Mouse (Mus musculus) heart, adult 2 months (tissue): Measurements from ENCODE around the gene Rhoc. TPM values are rescaled to one million over a fixed set of nuclear protein-coding genes. Genes with fewer than 3 reads are reported as not detected.

Experiments used
- DNase-seq, 2 experiments: peaks; one replicate each; pipeline ENCODE4 v3.0.0; 2021
- H3K27ac ChIP-seq: fragments of 200-600 bp; 2 replicates; pipeline ENCODE4 v1.8.1; 2022
- H3K27me3 ChIP-seq: fragments of 200-500 bp; 2 replicates; pipeline ENCODE4 v1.6.1; 2012; ENCODE audit warnings: mild to moderate bottlenecking, low read length, inconsistent platforms, mixed read lengths; ENCODE audit not compliant: control insufficient read depth, insufficient read depth
- H3K36me3 ChIP-seq: fragments of 200-500 bp; 2 replicates; pipeline ENCODE4 v1.6.1; 2012; ENCODE audit warnings: low read length, inconsistent platforms; ENCODE audit not compliant: control insufficient read depth, insufficient read depth
- H3K4me1 ChIP-seq: fragments of 200-500 bp; 2 replicates; pipeline ENCODE4 v1.6.1; 2011; ENCODE audit warnings: low read length; ENCODE audit not compliant: control insufficient read depth, insufficient read depth
- H3K4me3 ChIP-seq: fragments of 200-600 bp; 2 replicates; pipeline ENCODE4 v1.8.1; 2022
- H3K79me2 ChIP-seq: fragments of 200-500 bp; replicated peaks from 2 replicates; pipeline ENCODE4 v1.6.1; 2012; ENCODE audit warnings: mild to moderate bottlenecking, inconsistent platforms, low read length, moderate library complexity, mixed read lengths; ENCODE audit not compliant: control insufficient read depth, insufficient read depth
- H3K9ac ChIP-seq: fragments of 200-500 bp; 2 replicates; pipeline ENCODE4 v1.6.1; 2012; ENCODE audit warnings: low read depth, mild to moderate bottlenecking, control low read depth, inconsistent platforms, low read length, mixed read lengths
- CTCF ChIP-seq: fragments of 200-600 bp; IDR thresholded peaks from 2 replicates; pipeline ENCODE4 v1.8.1; 2022; ENCODE audit warnings: antibody characterized with exemption, mild to moderate bottlenecking, moderate library complexity
- EP300 ChIP-seq: fragments of 200-500 bp; IDR thresholded peaks from 2 replicates; pipeline ENCODE4 v1.6.1; 2011; ENCODE audit warnings: low read depth, low read length, control low read depth; ENCODE audit not compliant: insufficient read depth
- POLR2A ChIP-seq: fragments of 200-500 bp; IDR thresholded peaks from 2 replicates; pipeline ENCODE4 v1.6.1; 2011; ENCODE audit warnings: mild to moderate bottlenecking, low read depth, low read length, control low read depth; ENCODE audit not compliant: insufficient read depth
- WGBS: fragments of 180-500 bp; shearing (Covaris S2); methylation state at CpG from one replicate; pipeline ENCODE4 v1.1.7; 2018; 5-methylcytosine and 5-hydroxymethylcytosine counted together
- intact Hi-C: fragments of 180-260 bp; cut with DNase I; formaldehyde crosslinking; loops from one replicate; pipeline ENCODE4 v1.15.1; 2025
- polyA plus RNA-seq: library from polyadenylated mRNA; depleted of rRNA; stranded (reverse); fragments of >200 nt; gene quantifications from 2 replicates; pipeline ENCODE4 v1.2.3, GENCODE M21; 2012
- total RNA-seq, 2 experiments: library from RNA; stranded (reverse); gene quantifications; 2 replicates each; pipeline ENCODE4 v1.2.3; 2021

Rhoc gene
- total and polyA plus RNA-seq, 3 experiments = 83.8 to 89.9 (median 85.3) TPM

- H3K79me2 ChIP-seq = no peaks in the 10 kb centered on the region; the same call in 1 of the 2 replicates
- H3K4me1 ChIP-seq = peaks cover 1% of the 10 kb centered on the region
- no peak overlapping the region for H3K4me3 ChIP-seq
- H3K36me3 ChIP-seq = peaks cover 9% of the 10 kb centered on the region
- no peaks in the 10 kb centered on the region for H3K27me3 ChIP-seq
- TF ChIP-seq EP300 (no peak), POLR2A (no peak), CTCF (no peak)
- H3K9ac ChIP-seq = no peak overlapping the region
- intact Hi-C loops = no loop called here
- no peak for DNase-seq
- H3K27ac ChIP-seq = no peak overlapping the region
- WGBS = 93% methylated on average over 1 of the region's 1 CpGs
These were observed 26.6 kb downstream of the Rhoc start for GRCm38 (mm10) chr3:104814746-104815145.

GRCm38 (mm10) chr3:104815346-104815745 lies 27.2 kb downstream of the Rhoc start:
- Histone ChIP-seq H3K4me3 (no peak overlapping the region), H3K36me3 (peaks cover 11% of the 10 kb centered on the region), H3K4me1 (peaks cover 1% of the 10 kb centered on the region), H3K79me2 (no peaks in the 10 kb centered on the region; the same call in 1 of the 2 replicates), H3K27ac (no peak overlapping the region), H3K27me3 (no peaks in the 10 kb centered on the region), H3K9ac (no peak overlapping the region)
- DNase-seq = no peak
- intact Hi-C loops = no loop called here
- WGBS = 88% methylated on average over 2 of the region's 2 CpGs
- TF ChIP-seq CTCF = no peak
- TF ChIP-seq EP300 = no peak
- TF ChIP-seq POLR2A = no peak

GRCm38 (mm10) chr3:104816130-104816529 lies 28.0 kb downstream of the Rhoc start:
- 86% methylated on average over 7 of the region's 7 CpGs for WGBS
- Histone ChIP-seq H3K79me2 (no peaks in the 10 kb centered on the region; the same call in 1 of the 2 replicates), H3K4me1 (peaks cover 1% of the 10 kb centered on the region), H3K27ac (no peak overlapping the region), H3K27me3 (no peaks in the 10 kb centered on the region), H3K9ac (no peak overlapping the region), H3K36me3 (peaks cover 11% of the 10 kb centered on the region), H3K4me3 (no peak overlapping the region)
- intact Hi-C loops = loop anchor here (2.0 kb wide), 1 partner anchor 21 kb away; no protein-coding TSS in a partner anchor
- no peak for DNase-seq
- no peak for TF ChIP-seq CTCF
- TF ChIP-seq POLR2A = no peak
- TF ChIP-seq EP300 = no peak

GRCm38 (mm10) chr3:104817481-104817990 lies 29.4 kb downstream of the Rhoc start:
- intact Hi-C loops = loop anchor here (2.0 kb wide), 1 partner anchor 23 kb away; no protein-coding TSS in a partner anchor
- Histone ChIP-seq H3K4me1 (peaks cover 1% of the 10 kb centered on the region), H3K79me2 (no peaks in the 10 kb centered on the region; the same call in 1 of the 2 replicates), H3K4me3 (peak overlapping the region; percentile 94), H3K36me3 (peaks cover 11% of the 10 kb centered on the region), H3K9ac (peak overlapping the region; percentile 94), H3K27me3 (no peaks in the 10 kb centered on the region), H3K27ac (peak overlapping the region; percentile 89)
- TF ChIP-seq CTCF (peak; percentile 24; the same call in 1 of the 2 replicates), EP300 (no peak), POLR2A (0 out of 2 replicates have a peak, but pooled peaks have one; percentile 20)
- DNase-seq = peak; percentile 79 to 81
- under 1% methylated on average over 46 of the region's 46 CpGs for WGBS

- TF ChIP-seq CTCF (no peak; the same call in 1 of the 2 replicates), EP300 (no peak), POLR2A (peak; percentile 27; the same call in 1 of the 2 replicates)
- Histone ChIP-seq H3K4me3 (peak within 1 kb of the TSS; percentile 94), H3K36me3 (peaks cover 11% of the 10 kb centered on the region), H3K9ac (peak within 1 kb of the TSS; percentile 94), H3K4me1 (peaks cover 1% of the 10 kb centered on the region), H3K27ac (peak within 1 kb of the TSS; percentile 89), H3K27me3 (no peaks in the 10 kb centered on the region), H3K79me2 (no peaks in the 10 kb centered on the region; the same call in 1 of the 2 replicates)
- WGBS = under 1% methylated on average over 40 of the region's 40 CpGs
- intact Hi-C loops = loop anchor here (1.0 to 2.0 kb wide), 3 partner anchors 23 to 46 kb away; partner anchors contain the start of genes Capza1, Rhoc and St7l
- peak; percentile 74 to 80 for DNase-seq
These were observed 30.0 kb downstream of the Rhoc start, which contains the start of gene Mov10 for GRCm38 (mm10) chr3:104817991-104818748. Gene Mov10, minus strand, starts transcription at chr3:104818563.

- WGBS = 1% methylated on average over 3 of the region's 3 CpGs
- DNase-seq = no peak
- Histone ChIP-seq H3K4me3 (peak overlapping the region; percentile 94), H3K4me1 (peaks cover 1% of the 10 kb centered on the region), H3K27me3 (no peaks in the 10 kb centered on the region), H3K79me2 (no peaks in the 10 kb centered on the region; the same call in 1 of the 2 replicates), H3K27ac (peak overlapping the region; percentile 89), H3K36me3 (peaks cover 11% of the 10 kb centered on the region), H3K9ac (peak overlapping the region; percentile 94)
- intact Hi-C loops = loop anchor here (1.0 kb wide), 2 partner anchors 30 to 46 kb away; partner anchors contain the start of genes Capza1, Rhoc and St7l
- TF ChIP-seq POLR2A (no peak), CTCF (no peak), EP300 (no peak)
These were observed 30.6 kb downstream of the Rhoc start for GRCm38 (mm10) chr3:104818749-104819134.
